Mouse (Mus musculus) myocyte (in vitro differentiated cells): ENCODE data around the gene Sesn2. TPM values are rescaled to one million over a fixed set of nuclear protein-coding genes. Genes with fewer than 3 reads are reported as not detected.

Source experiments
- H3K27me3 ChIP-seq: one replicate; pipeline ENCODE4 v1.6.1; 2011; ENCODE audit not compliant: control insufficient read depth, insufficient read depth, insufficient read length
- H3K36me3 ChIP-seq: one replicate; pipeline ENCODE4 v1.6.1; 2011; ENCODE audit not compliant: control insufficient read depth, insufficient read depth
- H3K4me2 ChIP-seq: one replicate; pipeline ENCODE4 v1.6.1; 2011; ENCODE audit warnings: low read depth, control low read depth
- H3K4me3 ChIP-seq: one replicate; pipeline ENCODE4 v1.5.1; 2011; ENCODE audit warnings: mild to moderate bottlenecking, control low read depth, moderate library complexity
- H3K79me2 ChIP-seq: one replicate; pipeline ENCODE4 v1.6.1; 2011; ENCODE audit not compliant: control insufficient read depth, insufficient read depth
- H3ac ChIP-seq: one replicate; pipeline ENCODE4 v1.6.1; 2011; ENCODE audit not compliant: control insufficient read depth, insufficient read length
- CEBPB ChIP-seq: IDR thresholded peaks from 2 replicates; pipeline ENCODE4 v1.6.1; 2011; ENCODE audit warnings: mild to moderate bottlenecking, moderate library complexity; ENCODE audit not compliant: poor library complexity, insufficient read depth, severe bottlenecking
- E2F4 ChIP-seq: IDR thresholded peaks from one replicate; pipeline ENCODE4 v1.6.1; 2011; ENCODE audit warnings: mild to moderate bottlenecking, control low read depth, moderate library complexity; ENCODE audit not compliant: insufficient read depth
- MAX ChIP-seq: IDR thresholded peaks from one replicate; pipeline ENCODE4 v1.6.1; 2011; ENCODE audit warnings: low read depth, mild to moderate bottlenecking, control low read depth
- MYOD1 ChIP-seq, 3 experiments: IDR thresholded peaks; one replicate each; pipeline ENCODE4 v1.6.1; 2011; ENCODE audit warnings: control low read depth in 2 of 3, low read depth in 2 of 3, mild to moderate bottlenecking in 2 of 3, moderate library complexity in 1 of 3; ENCODE audit not compliant: insufficient read length in 2 of 3, control insufficient read depth in 1 of 3
- MYOG ChIP-seq, 3 experiments: IDR thresholded peaks; one replicate each; pipeline ENCODE4 v1.6.1; 2011; ENCODE audit warnings: control low read depth in 2 of 3, low read depth in 2 of 3, mild to moderate bottlenecking in 2 of 3; ENCODE audit not compliant: insufficient read length in 2 of 3, control insufficient read depth in 1 of 3, insufficient read depth in 1 of 3
- POLR2A ChIP-seq: IDR thresholded peaks from one replicate; pipeline ENCODE4 v1.6.1; 2011; ENCODE audit warnings: low read depth, mild to moderate bottlenecking, control low read depth, moderate library complexity; ENCODE audit not compliant: insufficient read length
- POLR2AphosphoS2 ChIP-seq: IDR thresholded peaks from one replicate; pipeline ENCODE4 v1.6.1; 2011; ENCODE audit warnings: low read depth, control low read depth; ENCODE audit not compliant: insufficient read length
- REST ChIP-seq: IDR thresholded peaks from one replicate; pipeline ENCODE4 v1.6.1; 2011; ENCODE audit warnings: mild to moderate bottlenecking, control low read depth, moderate library complexity; ENCODE audit not compliant: insufficient read depth, insufficient read length
- SRF ChIP-seq: IDR thresholded peaks from one replicate; pipeline ENCODE4 v1.6.1; 2011; ENCODE audit warnings: low read depth; ENCODE audit not compliant: control insufficient read depth, insufficient read length
- TCF12 ChIP-seq: IDR thresholded peaks from one replicate; pipeline ENCODE4 v1.6.1; 2011; ENCODE audit warnings: mild to moderate bottlenecking, control low read depth; ENCODE audit not compliant: poor library complexity, insufficient read depth, severe bottlenecking
- TCF3 ChIP-seq: IDR thresholded peaks from one replicate; pipeline ENCODE4 v1.6.1; 2011; ENCODE audit warnings: low read depth, control low read depth; ENCODE audit not compliant: insufficient read length
- USF1 ChIP-seq: IDR thresholded peaks from one replicate; pipeline ENCODE4 v1.6.1; 2011; ENCODE audit warnings: low read depth, mild to moderate bottlenecking, control low read depth, moderate library complexity
- polyA plus RNA-seq: library from polyadenylated mRNA; unstranded; fragments of >200 nt; fragmentation: generic; extraction: Trizol; gene quantifications from one replicate; pipeline ENCODE4 v1.2.1, GENCODE M21; 2012; ENCODE audit warnings: missing spikeins

Sesn2 gene
- polyA plus RNA-seq, 1 experiment: 71.5 TPM

DNA sequence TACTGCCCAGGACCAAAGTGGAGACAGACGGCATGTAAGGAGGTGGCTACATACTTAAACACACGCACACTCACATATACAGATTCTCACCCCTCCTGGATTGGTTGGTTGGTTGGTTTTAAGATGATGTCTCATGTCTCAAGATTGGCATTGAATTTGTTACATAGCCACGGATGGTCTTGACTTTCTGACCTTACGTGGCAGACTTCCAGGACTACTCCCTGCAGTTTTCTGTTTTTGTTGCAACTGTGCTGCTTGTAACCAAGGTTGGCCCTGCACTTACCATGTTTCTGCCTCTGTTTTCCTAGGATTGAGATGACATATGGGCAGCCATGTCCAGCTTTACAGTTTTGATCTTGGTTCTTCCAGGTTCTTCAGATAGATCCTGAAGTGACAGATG is 31.1 kb upstream of the Sesn2 start:
- no peak for TF ChIP-seq POLR2AphosphoS2
- no peak for TF ChIP-seq POLR2A
- TF ChIP-seq MYOG (IDR thresholded peaks at IDR 0.05; ENCODE audit: control insufficient read depth in 1 of 3, insufficient read depth in 1 of 3, insufficient read length in 2 of 3, low read depth in 2 of 3): no peak
- TF ChIP-seq MAX: no peak
- Histone ChIP-seq H3ac (no peak overlapping the region), H3K79me2 (peaks cover 44% of the 10 kb centered on the region), H3K36me3 (peaks cover 51% of the 10 kb centered on the region), H3K4me2 (no peak overlapping the region), H3K27me3 (no peaks in the 10 kb centered on the region), H3K4me3 (no peak overlapping the region)

- H3K79me2 ChIP-seq: peaks cover 59% of the 10 kb centered on the region
- H3ac ChIP-seq: no peak overlapping the region
- H3K27me3 ChIP-seq: no peaks in the 10 kb centered on the region
- no peak overlapping the region for H3K4me3 ChIP-seq
- no peak overlapping the region for H3K4me2 ChIP-seq
- peaks cover 39% of the 10 kb centered on the region for H3K36me3 ChIP-seq
- TF ChIP-seq TCF3 (no peak), CEBPB (no peak), MYOD1 (IDR thresholded peaks at IDR 0.05; ENCODE audit: control insufficient read depth in 1 of 3, insufficient read length in 2 of 3, low read depth in 2 of 3) (no peak), USF1 (no peak), POLR2A (no peak), TCF12 (no peak), SRF (no peak)
These were observed 29.2 kb upstream of the Sesn2 start for GRCm38 (mm10) chr4:132539481-132539880.

- Histone ChIP-seq H3ac (peak within 1 kb of the TSS; percentile 83), H3K36me3 (peaks cover 9% of the 10 kb centered on the region), H3K27me3 (no peaks in the 10 kb centered on the region), H3K4me2 (peak within 1 kb of the TSS; percentile 87), H3K4me3 (peak within 1 kb of the TSS; percentile 83), H3K79me2 (peaks cover 70% of the 10 kb centered on the region)
- TF ChIP-seq SRF (no peak), POLR2A (peak; percentile 79), CEBPB (no peak), POLR2AphosphoS2 (peak; percentile 77), MAX (no peak), REST (no peak), TCF3 (no peak), MYOD1 (IDR thresholded peaks at IDR 0.05; ENCODE audit: control insufficient read depth in 1 of 3, insufficient read length in 2 of 3, low read depth in 2 of 3) (no peak), TCF12 (no peak), E2F4 (peak; percentile 28), USF1 (peak; percentile 99)
These were observed 25.3 kb upstream of the Sesn2 start, which contains the start of gene Dnajc8 for GRCm38 (mm10) chr4:132535406-132536121. Dnajc8 (plus strand) TSS chr4:132535550.

DNA sequence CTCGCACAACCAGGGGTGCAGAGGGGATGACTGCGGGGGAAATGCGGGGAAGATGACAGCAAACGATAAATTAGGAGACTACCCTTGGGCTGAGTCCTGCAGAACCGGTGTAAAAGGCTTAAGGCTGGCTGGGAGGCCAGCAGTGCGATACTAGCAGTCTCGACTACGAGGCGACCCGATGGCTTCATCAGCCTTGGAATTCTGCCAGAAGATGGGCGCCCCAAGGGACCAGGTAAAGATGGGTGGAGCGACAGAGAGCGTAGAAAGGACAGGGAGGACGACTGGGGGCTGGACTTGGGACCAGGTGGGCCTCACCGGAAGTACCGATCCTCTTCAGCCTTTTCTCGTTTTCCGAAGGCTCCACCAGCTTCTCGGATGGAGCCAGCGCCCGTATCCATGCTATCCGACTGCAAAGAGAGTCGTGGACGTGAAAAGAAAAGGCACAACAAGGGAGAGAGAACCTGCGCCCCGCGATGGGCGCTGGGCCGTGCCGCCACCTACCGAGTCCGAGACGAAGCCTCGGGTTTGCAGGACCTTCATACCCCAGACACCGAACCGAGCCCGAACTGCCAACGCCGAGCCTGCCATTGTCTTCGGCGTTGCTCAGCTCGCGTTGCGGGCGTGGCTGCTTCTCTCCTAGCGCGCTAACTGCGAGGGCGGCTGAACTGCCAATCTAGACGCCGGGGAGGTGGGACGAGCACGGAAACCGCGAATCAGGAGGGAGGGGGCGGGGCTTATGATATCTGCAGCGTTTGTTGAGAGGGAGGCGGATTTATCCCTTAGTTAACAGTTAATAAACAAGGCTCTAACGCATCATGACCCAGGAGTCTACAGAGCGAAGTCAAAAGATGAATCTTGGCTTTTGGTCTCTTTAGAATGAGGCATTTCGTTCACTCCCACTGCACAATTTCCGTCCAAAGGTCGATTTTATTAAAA is 22.9 kb upstream of the Sesn2 start, which contains the start of gene Atpif1:
Atpif1 (minus strand) TSS at position 679 of the 936 bp plus-strand sequence.
- no peaks in the 10 kb centered on the region for H3K27me3 ChIP-seq
- H3K4me2 ChIP-seq: peak within 1 kb of the TSS; percentile 99
- H3K4me3 ChIP-seq: peak within 1 kb of the TSS; percentile 83
- peaks cover 50% of the 10 kb centered on the region for H3K79me2 ChIP-seq
- TF ChIP-seq MYOD1 (IDR thresholded peaks at IDR 0.05; ENCODE audit: control insufficient read depth in 1 of 3, insufficient read length in 2 of 3, low read depth in 2 of 3) (peak in 1 of 3 experiments; percentile 14), E2F4 (no peak), REST (peak; percentile 25), POLR2AphosphoS2 (peak; percentile 97), POLR2A (peak; percentile 98)
- peaks cover 9% of the 10 kb centered on the region for H3K36me3 ChIP-seq
- H3ac ChIP-seq: peak within 1 kb of the TSS; percentile 40

GRCm38 (mm10) chr4:132532496-132532895 is 22.2 kb upstream of the Sesn2 start:
- peak overlapping the region; percentile 40 for H3ac ChIP-seq
- H3K79me2 ChIP-seq: peaks cover 43% of the 10 kb centered on the region
- H3K36me3 ChIP-seq: peaks cover 3% of the 10 kb centered on the region
- peak overlapping the region; percentile 93 for H3K4me2 ChIP-seq
- H3K27me3 ChIP-seq: no peaks in the 10 kb centered on the region
- TF ChIP-seq USF1 (peak; percentile 26), POLR2AphosphoS2 (no peak)
- H3K4me3 ChIP-seq: peak overlapping the region; percentile 83
